Comparison of ENCODE assay signal across 19 mouse cellular contexts in the genomic region with DNA sequence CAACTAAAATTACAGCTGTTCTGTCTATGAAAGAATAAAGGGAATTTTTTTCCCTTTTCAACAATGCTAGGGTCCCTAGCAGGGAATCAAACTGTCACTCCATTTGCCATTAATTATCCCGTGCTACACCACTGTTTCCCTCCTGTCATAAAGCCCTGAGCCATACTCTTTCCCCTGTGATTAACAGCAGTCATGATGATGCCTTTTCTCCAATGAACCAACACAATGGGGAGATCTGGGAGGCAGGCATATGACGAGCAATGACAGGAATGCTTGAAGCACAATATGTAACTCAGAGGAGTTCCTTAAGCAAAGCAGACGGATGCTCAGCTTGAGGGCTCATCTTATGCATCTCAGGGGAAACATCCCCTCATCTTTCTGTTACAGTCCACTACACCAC.
A peak's percentile ranks its signal among the peaks of the same experiment; 100 is the strongest.
DNase-seq lines count a peak whose midpoint lies in the region; ATAC-seq and TF ChIP-seq lines count a peak whose summit lies in the region.
"Had no signal": no experiment of that assay in that cellular context is flagged by ENCODE, and none has a peak within 500 bp of the region (broad histone marks: within the 10 kb centered on the region; RNA-seq: fewer than 3 reads in every experiment).

No protein-coding gene starts in this region.

- no peaks in the 10 kb centered on the region for H3K27me3 ChIP-seq in hindbrain, embryonic 13.5 days
- H3K27me3 ChIP-seq in hindbrain, embryonic 10.5 days (ENCODE audit: insufficient read depth, poor library complexity, severe bottlenecking) = no peaks in the 10 kb centered on the region
- no peaks in the 10 kb centered on the region for H3K27me3 ChIP-seq in neural tube, embryonic 13.5 days
- no peaks in the 10 kb centered on the region for H3K27me3 ChIP-seq in forebrain, postnatal 0 days (ENCODE audit: insufficient read depth, low read length)
- H3K27me3 ChIP-seq: embryonic facial prominence, embryonic 13.5 days; liver, embryonic 13.5 days had no signal

- H3K36me3 ChIP-seq in hindbrain, embryonic 13.5 days = no peaks in the 10 kb centered on the region
- H3K36me3 ChIP-seq in hindbrain, embryonic 10.5 days = no peaks in the 10 kb centered on the region
- no peaks in the 10 kb centered on the region for H3K36me3 ChIP-seq in neural tube, embryonic 13.5 days
- no peaks in the 10 kb centered on the region for H3K36me3 ChIP-seq in forebrain, postnatal 0 days (ENCODE audit: insufficient read depth)
- H3K36me3 ChIP-seq: embryonic facial prominence, embryonic 13.5 days; heart, embryonic 10.5 days; liver, embryonic 13.5 days had no signal

- ATAC-seq in hindbrain, embryonic 13.5 days (ENCODE audit: low FRiP score) = peak; percentile 39; the same call in 1 of the 2 replicates
- ATAC-seq in neural tube, embryonic 13.5 days (ENCODE audit: low read depth) = peak; percentile 43; the same call in 1 of the 2 replicates
- ATAC-seq in forebrain, postnatal 0 days = peak; percentile 72; the same call in 1 of the 2 replicates
- ATAC-seq: activated CD4-positive, CD25-positive, alpha-beta regulatory T cell, adult 4 months; intestine, embryonic 16.5 days had no signal

- peaks cover 15% of the 10 kb centered on the region for H3K4me1 ChIP-seq in hindbrain, embryonic 13.5 days (replicated peaks)
- H3K4me1 ChIP-seq in hindbrain, embryonic 10.5 days (replicated peaks) = peaks cover under 1% of the 10 kb centered on the region; the same call in 1 of the 2 replicates
- H3K4me1 ChIP-seq in neural tube, embryonic 13.5 days (replicated peaks) = peaks cover 38% of the 10 kb centered on the region
- 0 out of 2 replicates have a peak, but pooled peaks cover 17% of the 10 kb centered on the region for H3K4me1 ChIP-seq in forebrain, postnatal 0 days (ENCODE audit: insufficient read depth)

- no peak overlapping the region for H3K4me2 ChIP-seq in hindbrain, embryonic 13.5 days
- no peak overlapping the region for H3K4me2 ChIP-seq in neural tube, embryonic 13.5 days
- H3K4me2 ChIP-seq in forebrain, postnatal 0 days (ENCODE audit: low read depth) = no peak overlapping the region
- H3K4me2 ChIP-seq: embryonic facial prominence, embryonic 13.5 days; liver, embryonic 13.5 days had no signal

- WGBS in hindbrain, embryonic 13.5 days = 35% methylated on average over 3 of the region's 3 CpGs
- WGBS in hindbrain, embryonic 10.5 days = 62% methylated on average over 3 of the region's 3 CpGs
- WGBS in neural tube, embryonic 13.5 days = 39% methylated on average over 3 of the region's 3 CpGs
- 44% methylated on average over 3 of the region's 3 CpGs for WGBS in forebrain, postnatal 0 days

- H3K9me3 ChIP-seq in hindbrain, embryonic 13.5 days = no peaks in the 10 kb centered on the region
- H3K9me3 ChIP-seq in hindbrain, embryonic 10.5 days = no peaks in the 10 kb centered on the region
- H3K9me3 ChIP-seq in neural tube, embryonic 13.5 days = no peaks in the 10 kb centered on the region
- H3K9me3 ChIP-seq in forebrain, postnatal 0 days (ENCODE audit: low read length) = no peaks in the 10 kb centered on the region
- H3K9me3 ChIP-seq: embryonic facial prominence, embryonic 13.5 days; heart, embryonic 10.5 days; liver, embryonic 13.5 days had no signal

- H3K27ac ChIP-seq in hindbrain, embryonic 13.5 days = peak overlapping the region; percentile 35; the same call in 1 of the 2 replicates
- no peak overlapping the region for H3K27ac ChIP-seq in hindbrain, embryonic 10.5 days
- H3K27ac ChIP-seq in neural tube, embryonic 13.5 days (replicated peaks) = no peak overlapping the region
- H3K27ac ChIP-seq in forebrain, postnatal 0 days (ENCODE audit: low read depth, low read length) = no peak overlapping the region
- H3K27ac ChIP-seq: embryonic facial prominence, embryonic 13.5 days; heart, embryonic 10.5 days; liver, embryonic 13.5 days had no signal

- H3K9ac ChIP-seq in hindbrain, embryonic 13.5 days = no peak overlapping the region
- no peak overlapping the region for H3K9ac ChIP-seq in neural tube, embryonic 13.5 days
- H3K9ac ChIP-seq in forebrain, postnatal 0 days = no peak overlapping the region
- H3K9ac ChIP-seq: embryonic facial prominence, embryonic 13.5 days; liver, embryonic 13.5 days had no signal

- no peak for DNase-seq in hindbrain, embryonic 10.5 days (ENCODE audit: low spot score)
- DNase-seq in neural tube, embryonic 10.5 days (ENCODE audit: extremely low spot score, low spot score) = no peak
- no peak for DNase-seq in forebrain, postnatal 0 days
- no peak for DNase-seq in layer of hippocampus, adult 11-12 months (ENCODE audit: low spot score)
- DNase-seq in layer of hippocampus, adult 9-11 months = no peak
- DNase-seq: adrenal gland, adult 8-10 months; cerebellum, adult 2 months; cerebellum, postnatal 25 days; kidney, postnatal 25 days; liver, embryonic 13.5 days; lung, adult 2 months; lung, postnatal 14 days; thymus, postnatal 14 days had no signal

- no peak overlapping the region for H3K4me3 ChIP-seq in hindbrain, embryonic 13.5 days
- no peak overlapping the region for H3K4me3 ChIP-seq in hindbrain, embryonic 10.5 days
- H3K4me3 ChIP-seq in neural tube, embryonic 13.5 days = no peak overlapping the region
- H3K4me3 ChIP-seq in forebrain, postnatal 0 days (ENCODE audit: low read depth, low read length) = no peak overlapping the region
- H3K4me3 ChIP-seq: embryonic facial prominence, embryonic 13.5 days; heart, embryonic 10.5 days; liver, embryonic 13.5 days had no signal

- no peak for TF ChIP-seq CTCF in forebrain, postnatal 0 days (IDR thresholded peaks at IDR 0.05; ENCODE audit: low read depth)
